Mouse (Mus musculus) adrenal gland, adult (tissue): ENCODE measurements around the gene Adra2b.

ENCODE experiments used
- DNase-seq, 2 experiments: peaks; one replicate each; pipeline ENCODE4 v3.0.0; 2022 to 2023; ENCODE audit warnings: low spot score in 1 of 2; ENCODE audit not compliant: inconsistent age in 2 of 2

Adra2b gene

GRCm38 (mm10) chr2:127377942-127378610 lies 15.1 kb downstream of the Adra2b start:
- no peak for DNase-seq

DNA sequence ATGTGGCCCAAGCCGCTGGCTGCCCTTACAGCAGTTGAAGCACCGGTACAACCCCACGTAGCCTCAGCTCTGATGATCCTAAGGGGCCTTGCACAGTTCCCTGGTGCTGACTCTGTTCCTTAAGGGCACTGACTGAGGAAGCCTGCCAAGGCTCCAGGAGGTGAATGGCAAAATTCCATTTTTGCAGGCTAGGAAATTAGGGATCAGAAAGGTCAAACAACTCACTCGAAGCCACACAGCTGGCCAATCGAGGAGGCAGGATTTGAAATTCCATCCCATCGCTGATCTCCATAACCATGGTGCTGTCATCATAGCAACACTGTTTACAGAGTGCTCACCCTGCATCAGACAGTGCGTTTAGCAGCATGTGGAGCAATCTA lies 15.6 kb downstream of the Adra2b start:
- no peak for DNase-seq

GRCm38 (mm10) chr2:127379250-127379649 lies 16.2 kb downstream of the Adra2b start:
- DNase-seq, result no peak

- no peak for DNase-seq
These were observed 20.9 kb downstream of the Adra2b start for GRCm38 (mm10) chr2:127383881-127384280.

DNA sequence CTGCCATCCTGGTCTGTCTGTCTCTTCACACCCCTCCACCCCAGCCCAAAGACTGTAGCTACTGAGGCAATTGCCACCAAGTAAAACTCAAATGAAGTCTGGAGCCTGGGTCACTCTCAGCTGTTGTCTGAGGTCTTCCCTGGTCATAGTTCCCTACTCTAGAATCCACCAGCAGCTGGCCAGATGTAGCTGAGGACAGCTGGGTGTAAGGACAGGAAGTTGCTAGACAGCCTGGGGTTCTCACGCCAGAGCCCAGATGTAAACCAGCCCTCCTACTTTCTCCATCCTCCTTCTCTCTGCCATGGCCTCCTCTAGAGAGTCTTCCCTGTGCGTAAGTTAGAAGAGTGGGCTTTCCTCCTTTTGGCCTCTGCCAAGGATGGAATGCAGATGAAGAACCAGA lies 24.5 kb downstream of the Adra2b start:
- DNase-seq, result no peak

- no peak for DNase-seq
These were observed 27.3 kb downstream of the Adra2b start for GRCm38 (mm10) chr2:127390352-127390751.

DNA sequence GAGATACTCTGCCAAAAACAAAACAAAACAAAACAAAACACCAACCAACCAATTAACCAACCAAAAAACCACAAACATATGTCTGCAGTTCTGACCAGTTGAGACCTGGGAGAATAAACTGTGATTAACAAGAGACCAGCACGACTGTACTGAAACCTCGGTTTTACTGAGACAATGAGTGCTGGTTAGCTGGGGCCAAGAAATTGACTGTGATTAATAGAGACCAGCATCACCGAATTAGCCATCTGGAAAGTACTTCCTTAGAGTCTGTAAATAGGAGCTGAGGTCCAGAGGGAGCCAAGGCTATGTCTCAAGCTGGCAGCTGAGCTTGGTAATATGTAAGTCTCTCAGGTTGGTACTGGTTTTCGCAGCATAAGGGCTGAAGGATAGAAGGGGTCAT lies 27.8 kb downstream of the Adra2b start:
- no peak for DNase-seq

DNA sequence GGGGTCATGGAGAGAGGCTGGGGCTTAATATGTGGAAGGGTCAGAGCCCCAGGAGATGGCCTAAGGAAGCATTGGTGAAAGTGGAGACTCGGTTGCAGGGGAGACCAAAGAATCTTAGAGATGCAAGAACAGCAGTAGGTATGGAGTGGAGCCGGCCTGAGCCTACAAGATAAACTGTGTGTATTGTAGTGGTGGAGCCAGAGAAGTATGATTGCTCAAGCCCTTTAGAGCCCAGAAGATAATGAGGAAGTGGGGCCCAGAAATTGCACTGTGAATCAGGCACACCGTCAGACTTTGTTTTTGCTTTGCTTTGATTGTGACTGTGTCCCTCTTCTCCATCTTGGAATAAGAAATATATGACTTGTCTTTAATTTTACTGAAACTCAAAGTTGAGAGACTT lies 28.3 kb downstream of the Adra2b start:
- DNase-seq, result no peak

- DNase-seq, result peak; percentile 41 to 86
These were observed 31.7 kb downstream of the Adra2b start for GRCm38 (mm10) chr2:127394606-127395161.

- no peak for DNase-seq
These were observed 35.7 kb downstream of the Adra2b start for GRCm38 (mm10) chr2:127398738-127399137.

GRCm38 (mm10) chr2:127411126-127411525 lies 48.1 kb downstream of the Adra2b start:
- no peak for DNase-seq

DNA sequence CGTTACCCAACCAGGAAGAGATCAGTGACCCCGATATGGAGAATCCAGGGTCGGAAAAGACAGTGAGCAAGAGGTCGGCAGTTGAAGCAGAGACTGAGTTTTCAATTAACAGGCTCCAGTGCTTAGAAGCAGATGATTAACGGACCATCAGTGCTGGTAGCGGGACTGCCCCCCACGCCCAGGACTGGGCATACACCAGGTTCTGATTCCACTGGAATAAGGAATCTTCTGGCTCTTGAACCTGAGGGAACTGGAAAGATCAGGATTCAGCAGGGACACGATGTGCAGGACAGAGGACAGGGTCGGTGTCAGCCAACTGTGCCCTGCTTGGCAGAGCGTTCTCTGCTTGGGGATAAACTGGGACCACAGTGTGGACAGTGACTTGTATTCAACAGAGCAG lies 52.8 kb downstream of the Adra2b start:
- no peak for DNase-seq

- no peak for DNase-seq
These were observed 53.7 kb downstream of the Adra2b start for GRCm38 (mm10) chr2:127416706-127417105.
